Mouse (Mus musculus) E14TG2a.4 (cell line): Measurements from ENCODE around the gene Lrguk.
A peak's percentile ranks its signal among the peaks of the same experiment; 100 is the strongest.

ENCODE experiments used
- H3K27me3 ChIP-seq: 2 replicates; pipeline ENCODE4 v1.6.1; 2014; ENCODE audit warnings: low read length, control low read depth; ENCODE audit not compliant: insufficient read depth
- H3K36me3 ChIP-seq: 2 replicates; pipeline ENCODE4 v1.6.1; 2014; ENCODE audit warnings: low read length, control low read depth; ENCODE audit not compliant: insufficient read depth
- H3K4me1 ChIP-seq: replicated peaks from 2 replicates; pipeline ENCODE4 v1.6.1; 2014; ENCODE audit warnings: low read depth, low read length, control low read depth
- H3K4me3 ChIP-seq: replicated peaks from 2 replicates; pipeline ENCODE4 v1.5.1; 2014; ENCODE audit warnings: mild to moderate bottlenecking, low read length
- H3K9me3 ChIP-seq: 2 replicates; pipeline ENCODE4 v1.6.1; 2014; ENCODE audit warnings: low read length, control low read depth
- CTCF ChIP-seq: conservative IDR thresholded peaks from 2 replicates; pipeline ENCODE4 v1.5.1; 2014; ENCODE audit warnings: low read length
- NANOG ChIP-seq: IDR thresholded peaks from 2 replicates; pipeline ENCODE4 v1.6.1; 2014; ENCODE audit warnings: borderline replicate concordance, low read length, mixed read lengths
- POU5F1 ChIP-seq: IDR thresholded peaks from 2 replicates; pipeline ENCODE4 v1.6.1; 2014; ENCODE audit warnings: low read length, borderline replicate concordance

Gene Lrguk

GRCm38 (mm10) chr6:34028933-34029745 is at the start of gene Lrguk:
Gene Lrguk, plus strand, starts transcription at chr6:34029448.
- H3K9me3 ChIP-seq = peaks cover 4% of the 10 kb centered on the region; the same call in 1 of the 2 replicates
- H3K36me3 ChIP-seq = no peaks in the 10 kb centered on the region
- H3K4me3 ChIP-seq = peak within 1 kb of the TSS; percentile 87
- TF ChIP-seq NANOG (no peak), POU5F1 (no peak), CTCF (no peak)
- 0 out of 2 replicates have a peak, but pooled peaks cover 7% of the 10 kb centered on the region for H3K27me3 ChIP-seq
- H3K4me1 ChIP-seq = peaks cover 11% of the 10 kb centered on the region; the same call in 1 of the 2 replicates

- no peaks in the 10 kb centered on the region; the same call in 1 of the 2 replicates for H3K36me3 ChIP-seq
- H3K4me1 ChIP-seq = peaks cover 15% of the 10 kb centered on the region
- no peak overlapping the region for H3K4me3 ChIP-seq
- TF ChIP-seq CTCF = no peak
- no peak for TF ChIP-seq POU5F1
- TF ChIP-seq NANOG = no peak
- H3K9me3 ChIP-seq = peaks cover 11% of the 10 kb centered on the region
- no peaks in the 10 kb centered on the region for H3K27me3 ChIP-seq
These were observed 46.5 kb upstream of the Lrguk start for GRCm38 (mm10) chr6:33982709-33983108.

- H3K9me3 ChIP-seq = peaks cover 10% of the 10 kb centered on the region
- H3K4me1 ChIP-seq = peaks cover 6% of the 10 kb centered on the region
- no peaks in the 10 kb centered on the region for H3K27me3 ChIP-seq
- H3K36me3 ChIP-seq = no peaks in the 10 kb centered on the region; the same call in 1 of the 2 replicates
- TF ChIP-seq NANOG (peak; percentile 63; the same call in 1 of the 2 replicates), POU5F1 (no peak), CTCF (no peak)
- H3K4me3 ChIP-seq = no peak overlapping the region
These were observed 42.1 kb upstream of the Lrguk start for GRCm38 (mm10) chr6:33987132-33987531.

- H3K4me1 ChIP-seq = peaks cover 28% of the 10 kb centered on the region
- no peak overlapping the region for H3K4me3 ChIP-seq
- no peaks in the 10 kb centered on the region for H3K27me3 ChIP-seq
- no peak for TF ChIP-seq CTCF
- no peak for TF ChIP-seq NANOG
- TF ChIP-seq POU5F1 = no peak
- H3K9me3 ChIP-seq = peaks cover 7% of the 10 kb centered on the region
- no peaks in the 10 kb centered on the region for H3K36me3 ChIP-seq
These were observed 36.8 kb upstream of the Lrguk start for GRCm38 (mm10) chr6:33992213-33993034.

- Histone ChIP-seq H3K27me3 (no peaks in the 10 kb centered on the region), H3K9me3 (peaks cover 7% of the 10 kb centered on the region), H3K4me3 (no peak overlapping the region), H3K4me1 (peaks cover 41% of the 10 kb centered on the region), H3K36me3 (no peaks in the 10 kb centered on the region)
- no peak for TF ChIP-seq POU5F1
- TF ChIP-seq CTCF = no peak
- TF ChIP-seq NANOG = no peak
These were observed 35.4 kb upstream of the Lrguk start for GRCm38 (mm10) chr6:33993842-33994241.

GRCm38 (mm10) chr6:33998590-33998989 is 30.7 kb upstream of the Lrguk start:
- Histone ChIP-seq H3K4me1 (peaks cover 27% of the 10 kb centered on the region), H3K9me3 (peaks cover 24% of the 10 kb centered on the region), H3K4me3 (no peak overlapping the region), H3K27me3 (no peaks in the 10 kb centered on the region), H3K36me3 (no peaks in the 10 kb centered on the region)
- no peak for TF ChIP-seq NANOG
- TF ChIP-seq CTCF = no peak
- TF ChIP-seq POU5F1 = no peak

- H3K27me3 ChIP-seq = no peaks in the 10 kb centered on the region
- H3K4me1 ChIP-seq = peaks cover 19% of the 10 kb centered on the region
- H3K4me3 ChIP-seq = no peak overlapping the region
- H3K9me3 ChIP-seq = peaks cover 31% of the 10 kb centered on the region
- peak; percentile 10; the same call in 1 of the 2 replicates for TF ChIP-seq CTCF
- no peak for TF ChIP-seq POU5F1
- TF ChIP-seq NANOG = no peak
- H3K36me3 ChIP-seq = no peaks in the 10 kb centered on the region
These were observed 29.7 kb upstream of the Lrguk start for GRCm38 (mm10) chr6:33999530-33999929.

- H3K9me3 ChIP-seq = peaks cover 31% of the 10 kb centered on the region
- no peaks in the 10 kb centered on the region for H3K27me3 ChIP-seq
- H3K4me1 ChIP-seq = peaks cover 19% of the 10 kb centered on the region
- TF ChIP-seq CTCF (no peak), NANOG (no peak)
- no peak overlapping the region for H3K4me3 ChIP-seq
- no peaks in the 10 kb centered on the region for H3K36me3 ChIP-seq
These were observed 28.6 kb upstream of the Lrguk start for GRCm38 (mm10) chr6:34000644-34001043.
